Mouse (Mus musculus): Measurements from ENCODE around the gene Snx8.

DNA sequence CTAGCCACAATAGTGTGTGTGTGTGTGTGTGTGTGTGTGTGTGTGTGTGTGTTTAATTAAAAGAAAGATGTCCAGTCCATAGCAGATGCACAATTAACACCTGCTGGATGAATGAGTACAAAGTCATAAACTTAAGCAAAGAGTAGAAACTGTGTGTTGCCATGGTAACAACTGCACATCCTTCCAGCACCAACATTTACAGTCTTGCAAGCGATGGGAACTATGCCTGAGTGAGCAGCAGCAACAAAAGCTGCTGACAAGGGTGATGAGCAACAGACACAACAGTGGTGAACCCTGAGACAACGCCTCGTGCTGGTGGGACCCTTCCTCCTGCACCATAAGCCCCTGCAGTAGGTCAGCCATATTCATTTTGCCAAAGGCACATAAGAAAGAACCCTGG is 14.8 kb downstream of the Snx8 start:
- no peak for TF ChIP-seq CTCF (IDR thresholded peaks at IDR 0.05; ENCODE audit: borderline replicate concordance, extremely low read depth, insufficient read depth, insufficient read length)
- no peak for TF ChIP-seq POLR2A (IDR thresholded peaks at IDR 0.05; ENCODE audit: borderline replicate concordance, extremely low read depth, insufficient read depth, insufficient read length, poor library complexity, severe bottlenecking)
